Mouse (Mus musculus) megakaryocyte, embryonic 14.5 days (primary cell): Measurements from ENCODE around the gene Pkd1.

Experiments
- FLI1 ChIP-seq: IDR thresholded peaks from 2 replicates; pipeline ENCODE4 v1.6.1; 2012; ENCODE audit warnings: low read length, inconsistent platforms, mixed read lengths
- GATA1 ChIP-seq: IDR thresholded peaks from 3 replicates; pipeline ENCODE4 v1.6.1; 2012; ENCODE audit warnings: mixed read lengths, low read length, inconsistent platforms, borderline replicate concordance

DNA sequence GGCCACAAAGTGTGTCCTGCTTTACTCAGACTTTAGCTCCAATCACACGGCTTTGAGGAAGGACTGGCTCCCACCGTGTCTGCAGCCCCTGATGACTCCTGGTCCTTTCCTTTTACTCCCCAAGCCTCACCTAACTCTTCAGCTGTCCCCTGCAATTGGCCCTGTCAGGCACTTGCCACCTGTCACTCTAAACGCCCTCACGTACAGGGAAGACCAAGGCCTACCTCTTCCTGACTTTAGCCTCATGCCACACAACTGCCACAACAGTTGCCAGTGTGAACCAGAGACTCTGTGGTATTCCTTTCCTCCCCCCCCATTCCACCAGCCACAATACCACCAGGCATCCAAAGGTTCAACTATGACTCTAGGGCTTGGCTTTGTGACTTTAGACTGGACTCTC is 29.2 kb upstream of the Pkd1 start:
- TF ChIP-seq GATA1 (no peak), FLI1 (no peak)
